Mouse (Mus musculus) ovary, postnatal 14 days (tissue): ENCODE data around the gene Acta1.

Experiments
- DNase-seq: peaks from one replicate; pipeline ENCODE4 v3.0.0; 2022; ENCODE audit warnings: low spot score

The Acta1 gene

GRCm38 (mm10) chr8:123844341-123844740 is 50.2 kb downstream of the Acta1 start:
- no peak for DNase-seq

- DNase-seq, result no peak
Measured at GRCm38 (mm10) chr8:123842086-123842485, 52.5 kb downstream of the Acta1 start.
